Mouse (Mus musculus) spleen, adult 2 months (tissue): ENCODE measurements at regions not wholly inside any gene's neighbourhood (a gene's known extent, or its start where the extent isn't known, plus 50 kb on each side); places are given as distances from the start of the nearest gene placed in this dataset.

Source experiments
- CTCF ChIP-seq: fragments of 200-500 bp; IDR thresholded peaks from 2 replicates; pipeline ENCODE4 v1.5.1; 2011; ENCODE audit warnings: mild to moderate bottlenecking, inconsistent platforms; ENCODE audit not compliant: insufficient read depth, insufficient read length, insufficient replicate concordance; ENCODE audit errors: extremely low read depth
- POLR2A ChIP-seq: fragments of 200-500 bp; IDR thresholded peaks from 2 replicates; pipeline ENCODE4 v1.6.1; 2011; ENCODE audit warnings: low read depth, low read length, inconsistent platforms

DNA sequence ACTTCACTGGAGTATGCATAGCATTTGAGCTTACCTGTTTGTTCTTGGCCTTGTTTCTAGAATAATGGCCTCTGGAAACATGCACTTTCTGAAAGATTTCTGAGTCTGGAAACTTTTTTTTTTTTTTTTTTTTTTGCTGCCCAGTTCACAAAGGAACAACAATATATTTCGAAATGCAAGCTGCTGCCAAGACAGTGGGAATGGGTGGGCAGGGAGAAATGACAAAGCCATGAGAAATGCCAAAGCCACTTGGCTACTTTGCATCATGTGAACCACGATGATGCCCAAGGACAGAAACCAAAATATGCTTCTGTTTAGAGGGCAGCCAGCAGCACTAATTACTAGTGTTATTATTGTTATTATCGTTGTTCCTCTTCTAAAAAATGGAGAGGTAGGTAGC is 218.7 kb upstream of the Ptger4 start:
- no peak for TF ChIP-seq CTCF
- no peak for TF ChIP-seq POLR2A
